13 mouse cellular contexts compared by ENCODE assay signal in genomic region chrX:119852436-119852835, GRCm38 (mm10).
DNase-seq lines count a peak whose midpoint lies in the region; ATAC-seq and TF ChIP-seq lines count a peak whose summit lies in the region.
"Had no signal": no experiment of that assay in that cellular context is flagged by ENCODE, and none has a peak within 500 bp of the region (broad histone marks: within the 10 kb centered on the region; RNA-seq: fewer than 3 reads in every experiment).

No protein-coding gene starts in this region.

- H3K9ac ChIP-seq in lung, embryonic 14.5 days, result no peak overlapping the region
- no peak overlapping the region for H3K9ac ChIP-seq in limb, embryonic 13.5 days
- H3K9ac ChIP-seq: hindbrain, embryonic 13.5 days; liver, embryonic 12.5 days had no signal

- H3K4me3 ChIP-seq in lung, embryonic 14.5 days (ENCODE audit: low read depth, low read length), result no peak overlapping the region
- H3K4me3 ChIP-seq in lung, adult 2 months (replicated peaks; ENCODE audit: extremely low read depth, low read depth, low read length), result no peak overlapping the region
- H3K4me3 ChIP-seq in limb, embryonic 13.5 days, result no peak overlapping the region
- H3K4me3 ChIP-seq in layer of hippocampus, adult 2 months, result no peak overlapping the region
- H3K4me3 ChIP-seq: hindbrain, embryonic 13.5 days; liver, embryonic 12.5 days; myocyte had no signal

- H3K4me2 ChIP-seq in lung, embryonic 14.5 days, result no peak overlapping the region
- H3K4me2 ChIP-seq in limb, embryonic 13.5 days (replicated peaks), result no peak overlapping the region; the same call in 1 of the 2 replicates
- H3K4me2 ChIP-seq: hindbrain, embryonic 13.5 days; liver, embryonic 12.5 days had no signal

- DNase-seq in lung, embryonic 14.5 days, result peak; percentile 51
- DNase-seq in lung, adult 2 months, result no peak
- peak; percentile 78 for DNase-seq in embryo, embryonic 11 days
- peak; percentile 33 for DNase-seq in hindlimb bud, embryonic 11.5 days (ENCODE audit: extremely low spot score, low read depth, low spot score)
- DNase-seq in adrenal gland, adult 8-10 months, result no peak
- DNase-seq in layer of hippocampus, adult 2 months (ENCODE audit: low spot score in 2 of 2), result no peak
- no peak for DNase-seq in heart, adult 9 months (ENCODE audit: low spot score in 2 of 2)
- DNase-seq: adrenal gland, postnatal 36 days; gastrocnemius, postnatal 25 days had no signal

- no peaks in the 10 kb centered on the region for H3K4me1 ChIP-seq in lung, embryonic 14.5 days (ENCODE audit: insufficient read depth)
- no peaks in the 10 kb centered on the region for H3K4me1 ChIP-seq in lung, adult 2 months (ENCODE audit: control insufficient read depth, insufficient read depth, low read length)
- peaks cover 2% of the 10 kb centered on the region; the same call in 1 of the 2 replicates for H3K4me1 ChIP-seq in limb, embryonic 13.5 days
- H3K4me1 ChIP-seq: hindbrain, embryonic 13.5 days; liver, embryonic 12.5 days had no signal

- H3K36me3 ChIP-seq in lung, embryonic 14.5 days (ENCODE audit: insufficient read depth), result no peaks in the 10 kb centered on the region
- no peaks in the 10 kb centered on the region for H3K36me3 ChIP-seq in limb, embryonic 13.5 days
- H3K36me3 ChIP-seq: hindbrain, embryonic 13.5 days; liver, embryonic 12.5 days had no signal

- TF ChIP-seq POLR2A in lung, adult 2 months (IDR thresholded peaks at IDR 0.05; ENCODE audit: borderline replicate concordance, extremely low read depth, low read depth, low read length), result no peak

- no peaks in the 10 kb centered on the region for H3K27me3 ChIP-seq in lung, embryonic 14.5 days (ENCODE audit: insufficient read depth, low read length)
- H3K27me3 ChIP-seq in limb, embryonic 13.5 days, result no peaks in the 10 kb centered on the region
- H3K27me3 ChIP-seq: hindbrain, embryonic 13.5 days; liver, embryonic 12.5 days had no signal

- no peak for TF ChIP-seq CTCF in lung, embryonic 14.5 days (IDR thresholded peaks at IDR 0.05; ENCODE audit: low read depth)
- no peak for TF ChIP-seq CTCF in lung, adult 2 months (IDR thresholded peaks at IDR 0.05; ENCODE audit: insufficient read depth, low read length)
- TF ChIP-seq CTCF in layer of hippocampus, adult 2 months (conservative IDR thresholded peaks at IDR 0.05), result no peak

- no peaks in the 10 kb centered on the region for H3K9me3 ChIP-seq in lung, embryonic 14.5 days (ENCODE audit: low read depth, low read length)
- no peaks in the 10 kb centered on the region for H3K9me3 ChIP-seq in limb, embryonic 13.5 days
- H3K9me3 ChIP-seq: hindbrain, embryonic 13.5 days; liver, embryonic 12.5 days had no signal

- H3K27ac ChIP-seq in lung, embryonic 14.5 days (ENCODE audit: low read depth), result no peak overlapping the region
- no peak overlapping the region; the same call in 1 of the 2 replicates for H3K27ac ChIP-seq in limb, embryonic 13.5 days
- no peak overlapping the region for H3K27ac ChIP-seq in layer of hippocampus, adult 2 months
- H3K27ac ChIP-seq: hindbrain, embryonic 13.5 days; liver, embryonic 12.5 days had no signal

- WGBS in lung, embryonic 14.5 days, result 20% methylated on average over 5 of the region's 5 CpGs
- WGBS in lung, adult 2 months, result 51% methylated on average over 5 of the region's 5 CpGs
- WGBS in limb, embryonic 13.5 days, result 39% methylated on average over 5 of the region's 5 CpGs

- ATAC-seq in lung, embryonic 14.5 days (ENCODE audit: insufficient read depth), result peak; percentile 91
- ATAC-seq in limb, embryonic 13.5 days (ENCODE audit: low FRiP score, low read depth), result peak; percentile 97
- ATAC-seq: liver, embryonic 12.5 days had no signal

Comparison
In these comparisons a context has a peak if more than half of its experiments do, and no peak if none do; other contexts are left out.
1. DNase-seq: peak in lung, embryonic 14.5 days (single experiment), embryo, embryonic 11 days (single experiment) and hindlimb bud, embryonic 11.5 days (single experiment); none in lung, adult 2 months (single experiment), adrenal gland, adult 8-10 months (single experiment), layer of hippocampus, adult 2 months (0 of 2) and heart, adult 9 months (0 of 2).